In the genomic region with DNA sequence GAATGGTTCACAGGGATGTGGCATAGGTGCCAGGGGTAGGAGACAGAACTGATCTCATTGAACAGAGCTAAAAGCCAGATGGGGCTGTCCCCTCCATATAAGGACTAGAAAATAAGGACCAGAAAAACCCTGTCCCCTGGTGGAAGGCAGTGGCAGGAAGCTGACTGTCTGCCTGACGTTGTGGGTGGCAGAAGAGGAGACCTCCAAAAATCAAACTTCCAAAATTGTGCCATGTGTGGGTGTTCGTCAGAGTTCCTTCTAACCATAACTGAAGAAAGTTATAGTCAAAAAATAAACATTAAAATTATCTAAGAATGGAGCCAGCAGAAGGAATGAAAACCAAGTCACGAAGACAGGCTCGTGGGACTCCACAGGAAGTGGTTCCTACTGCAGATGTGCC, we compare ENCODE assay signal across 18 mouse cellular contexts.
DNase-seq lines count a peak whose midpoint lies in the region; ATAC-seq lines count a peak whose summit lies in the region.
"Had no signal": no experiment of that assay in that cellular context is flagged by ENCODE, and none has a peak within 500 bp of the region (broad histone marks: within the 10 kb centered on the region; RNA-seq: fewer than 3 reads in every experiment).

No protein-coding gene starts in this region.

- ATAC-seq in inflammation-experienced regulatory T-cells, adult 6 months: peak; percentile 14
- ATAC-seq: forebrain, embryonic 16.5 days; liver, embryonic 12.5 days; Patski had no signal

- intact Hi-C loops in left cerebral cortex, postnatal 10 days (cut with DNase I): no loop called here

- DNase-seq in left cerebral cortex, adult 11 months (ENCODE audit: low spot score): peak; percentile 65
- no peak for DNase-seq in left cerebral cortex, postnatal 10 days (ENCODE audit: extremely low spot score in 1 of 2, low spot score in 2 of 2)
- DNase-seq in brain, adult 2 months (ENCODE audit: low read depth, low spot score): peak; percentile 81
- DNase-seq in right cerebral cortex, postnatal 36 days (ENCODE audit: low spot score in 2 of 2): peak; percentile 31 to 74
- DNase-seq in lung, postnatal 14 days: no peak
- no peak for DNase-seq in retina, postnatal 1 day
- DNase-seq: adrenal gland, adult 8-10 months; cerebellum, postnatal 10 days; embryo, embryonic 11 days; gastrocnemius, postnatal 14 days; kidney, adult 8-10 months; kidney, postnatal 14 days; lung, embryonic 14.5 days; lung, postnatal 4 days had no signal

Comparison
In these comparisons a context has a peak if more than half of its experiments do, and no peak if none do; other contexts are left out.
1. DNase-seq: peak in left cerebral cortex, adult 11 months (single experiment), brain, adult 2 months (single experiment) and right cerebral cortex, postnatal 36 days (2 of 2); none in left cerebral cortex, postnatal 10 days (0 of 2), lung, postnatal 14 days (single experiment) and retina, postnatal 1 day (single experiment).